Mouse (Mus musculus) cerebellum, adult 2 months (tissue): ENCODE results near the gene Ednrb. TPM values are rescaled to one million over a fixed set of nuclear protein-coding genes. Genes with fewer than 3 reads are reported as not detected.

Experiments used
- DNase-seq, 2 experiments: peaks; one replicate each; pipeline ENCODE4 v3.0.0; 2021
- H3K27ac ChIP-seq: fragments of 200-500 bp; 2 replicates; pipeline ENCODE4 v1.5.1; 2012; ENCODE audit warnings: low read length, control low read depth, inconsistent platforms; ENCODE audit not compliant: insufficient read depth
- H3K27me3 ChIP-seq: fragments of 200-500 bp; 2 replicates; pipeline ENCODE4 v1.6.1; 2012; ENCODE audit warnings: inconsistent platforms, mild to moderate bottlenecking, low read length, moderate library complexity; ENCODE audit not compliant: control insufficient read depth, insufficient read depth
- H3K4me1 ChIP-seq: fragments of 200-500 bp; 2 replicates; pipeline ENCODE4 v1.6.1; 2011; ENCODE audit warnings: low read length; ENCODE audit not compliant: control insufficient read depth, insufficient read depth
- H3K4me3 ChIP-seq: fragments of 200-500 bp; replicated peaks from 2 replicates; pipeline ENCODE3; 2011; ENCODE audit warnings: mild to moderate bottlenecking, low read depth, low read length, control low read depth; ENCODE audit not compliant: insufficient read depth
- CTCF ChIP-seq: fragments of 200-500 bp; IDR thresholded peaks from 2 replicates; pipeline ENCODE4 v1.5.1; 2011; ENCODE audit warnings: low read depth, mild to moderate bottlenecking, control low read depth, low read length, moderate library complexity, borderline replicate concordance; ENCODE audit not compliant: insufficient read depth
- POLR2A ChIP-seq: fragments of 200-500 bp; IDR thresholded peaks from 2 replicates; pipeline ENCODE4 v1.6.1; 2011; ENCODE audit warnings: low read length, control low read depth, borderline replicate concordance; ENCODE audit not compliant: insufficient read depth
- WGBS: fragments of 180-500 bp; shearing (Covaris S2); methylation state at CpG from one replicate; pipeline ENCODE4 v1.1.7; 2018; 5-methylcytosine and 5-hydroxymethylcytosine counted together
- polyA plus RNA-seq: library from polyadenylated mRNA; depleted of rRNA; stranded (reverse); fragments of >200 nt; gene quantifications from 2 replicates; pipeline ENCODE4 v1.2.3, GENCODE M21; 2012

Ednrb gene
- polyA plus RNA-seq, 1 experiment, result 53.5 TPM

DNA sequence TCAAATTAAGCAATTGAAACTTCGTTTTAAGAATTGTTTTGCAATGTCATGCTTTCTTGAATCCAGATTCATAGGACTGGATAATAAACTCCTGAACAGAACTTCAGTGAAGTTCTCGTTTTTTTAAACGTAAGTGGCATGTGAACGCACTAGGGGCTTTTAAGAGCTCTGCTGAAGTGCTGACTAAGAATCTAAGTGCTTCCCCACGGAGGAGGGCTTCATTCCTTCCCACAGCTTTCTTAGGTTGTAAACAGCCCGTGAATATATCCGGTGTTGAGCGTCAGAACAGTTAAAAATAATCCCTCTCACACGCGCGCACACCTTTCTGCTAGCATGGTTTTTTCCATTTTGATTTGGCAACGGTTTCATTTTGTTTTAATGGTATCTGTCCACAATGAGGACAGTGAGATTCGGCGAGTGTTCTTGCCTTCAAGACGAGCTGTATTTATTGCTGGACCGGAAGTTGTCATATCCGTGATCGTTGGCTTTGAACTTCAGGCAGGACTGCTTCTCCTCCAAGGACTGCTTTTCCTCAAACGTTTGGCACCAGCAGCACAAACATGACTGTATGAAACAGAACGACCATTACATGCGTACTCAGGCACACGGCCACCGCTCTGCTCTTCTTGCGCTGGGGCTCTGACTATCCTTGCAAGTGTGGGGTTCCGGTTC lies 27.4 kb downstream of the Ednrb start:
- Histone ChIP-seq H3K4me1 (no peaks in the 10 kb centered on the region), H3K4me3 (no peak overlapping the region), H3K27me3 (no peaks in the 10 kb centered on the region), H3K27ac (no peak overlapping the region)
- TF ChIP-seq POLR2A (no peak), CTCF (no peak)
- no peak for DNase-seq
- WGBS, result 86% methylated on average over 25 of the region's 25 CpGs

- TF ChIP-seq CTCF (no peak), POLR2A (no peak)
- WGBS, result 58% methylated on average over 16 of the region's 16 CpGs
- DNase-seq, result no peak
- no peaks in the 10 kb centered on the region for H3K4me1 ChIP-seq
- H3K27ac ChIP-seq, result no peak overlapping the region
- no peak overlapping the region for H3K4me3 ChIP-seq
- H3K27me3 ChIP-seq, result no peaks in the 10 kb centered on the region
These were observed 28.7 kb downstream of the Ednrb start for GRCm38 (mm10) chr14:103815542-103815941.

- no peak overlapping the region for H3K4me3 ChIP-seq
- H3K4me1 ChIP-seq, result no peaks in the 10 kb centered on the region
- 74% methylated on average over 10 of the region's 10 CpGs for WGBS
- TF ChIP-seq POLR2A (no peak), CTCF (no peak)
- H3K27ac ChIP-seq, result no peak overlapping the region
- H3K27me3 ChIP-seq, result no peaks in the 10 kb centered on the region
- DNase-seq, result no peak
These were observed 30.0 kb downstream of the Ednrb start for GRCm38 (mm10) chr14:103814015-103814691.

- Histone ChIP-seq H3K4me1 (no peaks in the 10 kb centered on the region), H3K27me3 (no peaks in the 10 kb centered on the region), H3K27ac (no peak overlapping the region), H3K4me3 (no peak overlapping the region)
- no peak for TF ChIP-seq CTCF
- TF ChIP-seq POLR2A, result no peak
- WGBS, result 82% methylated on average over 3 of the region's 3 CpGs
- DNase-seq, result no peak
These were observed 31.0 kb downstream of the Ednrb start for GRCm38 (mm10) chr14:103813246-103813645.

- DNase-seq, result no peak
- Histone ChIP-seq H3K27me3 (no peaks in the 10 kb centered on the region), H3K4me1 (no peaks in the 10 kb centered on the region), H3K4me3 (no peak overlapping the region), H3K27ac (no peak overlapping the region)
- TF ChIP-seq POLR2A (no peak), CTCF (no peak)
- WGBS, result 94% methylated on average over 7 of the region's 7 CpGs
These were observed 32.9 kb downstream of the Ednrb start for GRCm38 (mm10) chr14:103811291-103811690.

GRCm38 (mm10) chr14:103803907-103804659 lies 40.1 kb downstream of the Ednrb start:
- no peak overlapping the region for H3K27ac ChIP-seq
- no peaks in the 10 kb centered on the region for H3K4me1 ChIP-seq
- TF ChIP-seq POLR2A, result no peak
- TF ChIP-seq CTCF, result no peak
- no peak for DNase-seq
- WGBS, result 86% methylated on average over 4 of the region's 4 CpGs
- H3K4me3 ChIP-seq, result no peak overlapping the region
- no peaks in the 10 kb centered on the region; the same call in 1 of the 2 replicates for H3K27me3 ChIP-seq

DNA sequence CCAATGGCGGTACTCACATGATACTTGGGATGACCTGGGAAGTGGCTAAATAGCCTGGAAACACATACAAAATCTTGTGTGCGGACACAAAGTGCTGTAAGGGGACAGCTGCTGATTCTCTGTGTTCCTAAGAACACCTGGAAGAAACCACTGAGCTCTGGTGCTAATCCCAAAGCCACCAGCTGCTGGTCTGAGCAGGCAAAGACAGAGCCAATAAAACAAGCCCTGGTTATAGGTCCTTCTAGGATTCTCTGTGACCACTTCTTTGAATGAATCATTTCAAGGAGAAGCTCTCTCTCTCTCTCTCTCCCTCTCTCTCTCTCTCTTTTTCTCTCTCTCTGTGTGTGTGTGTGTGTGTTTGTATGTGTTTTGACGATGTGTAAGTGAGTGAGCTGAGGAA lies 47.1 kb downstream of the Ednrb start:
- Histone ChIP-seq H3K27me3 (no peaks in the 10 kb centered on the region; the same call in 1 of the 2 replicates), H3K4me1 (no peaks in the 10 kb centered on the region), H3K27ac (no peak overlapping the region), H3K4me3 (no peak overlapping the region)
- WGBS, result 84% methylated on average over 3 of the region's 3 CpGs
- DNase-seq, result no peak
- TF ChIP-seq POLR2A, result no peak
- TF ChIP-seq CTCF, result no peak
